Mouse (Mus musculus) heart, embryonic 11.5 days (tissue): ENCODE results near the gene Prcd. TPM values are rescaled to one million over a fixed set of nuclear protein-coding genes. Genes with fewer than 3 reads are reported as not detected.

Experiments used
- ATAC-seq: fragments of 200-750 bp; cut with Nextera tagmentation; replicated peaks from 2 replicates; pipeline ENCODE4 v1.8.0; 2017; ENCODE audit warnings: moderate library complexity; ENCODE audit not compliant: insufficient number of reproducible peaks, low FRiP score, low TSS enrichment
- H3K27ac ChIP-seq: fragments of 300-500 bp; sonication (generic); 2 replicates; pipeline ENCODE4 v1.5.1; 2014; ENCODE audit warnings: mild to moderate bottlenecking, low read depth, low read length
- H3K27me3 ChIP-seq: fragments of 300-500 bp; sonication (generic); 2 replicates; pipeline ENCODE4 v1.6.1; 2014; ENCODE audit warnings: mild to moderate bottlenecking, low read length, mixed read lengths; ENCODE audit not compliant: control insufficient read depth, insufficient read depth
- H3K36me3 ChIP-seq: fragments of 300-500 bp; sonication (generic); 2 replicates; pipeline ENCODE4 v1.6.1; 2014; ENCODE audit warnings: mild to moderate bottlenecking, low read length, moderate library complexity, mixed read lengths; ENCODE audit not compliant: control insufficient read depth, insufficient read depth
- H3K4me1 ChIP-seq: fragments of 300-500 bp; sonication (generic); 2 replicates; pipeline ENCODE4 v1.6.1; 2014; ENCODE audit warnings: low read length; ENCODE audit not compliant: control insufficient read depth, insufficient read depth
- H3K4me2 ChIP-seq: fragments of 300-500 bp; sonication (generic); 2 replicates; pipeline ENCODE4 v1.6.1; 2014; ENCODE audit warnings: mild to moderate bottlenecking, moderate library complexity
- H3K4me3 ChIP-seq: fragments of 300-500 bp; sonication (generic); 2 replicates; pipeline ENCODE4 v1.5.1; 2014; ENCODE audit warnings: low read depth, low read length
- H3K9ac ChIP-seq: fragments of 300-500 bp; sonication (generic); 2 replicates; pipeline ENCODE4 v1.6.1; 2014; ENCODE audit warnings: mild to moderate bottlenecking, low read depth, low read length, moderate library complexity
- H3K9me3 ChIP-seq: fragments of 300-500 bp; sonication (generic); replicated peaks from 2 replicates; pipeline ENCODE4 v1.6.1; 2016; ENCODE audit warnings: low read length; ENCODE audit not compliant: control insufficient read depth
- WGBS: fragments of 180-500 bp; shearing (Covaris S2); extraction: QIAGEN DNeasy Blood & Tissue Kit; methylation state at CpG from one replicate; pipeline ENCODE4 v1.1.7; 2014; ENCODE audit not compliant: insufficient replicate concordance; 5-methylcytosine and 5-hydroxymethylcytosine counted together
- polyA plus RNA-seq: library from polyadenylated mRNA; unstranded; fragments of >200 nt; fragmentation: Nextera tagmentation; extraction: Ambion mirVana; gene quantifications from 2 replicates; pipeline ENCODE4 v1.2.1, GENCODE M21; 2014

Prcd gene
- polyA plus RNA-seq, 1 experiment from 2014 or later, result 0.92 TPM

DNA sequence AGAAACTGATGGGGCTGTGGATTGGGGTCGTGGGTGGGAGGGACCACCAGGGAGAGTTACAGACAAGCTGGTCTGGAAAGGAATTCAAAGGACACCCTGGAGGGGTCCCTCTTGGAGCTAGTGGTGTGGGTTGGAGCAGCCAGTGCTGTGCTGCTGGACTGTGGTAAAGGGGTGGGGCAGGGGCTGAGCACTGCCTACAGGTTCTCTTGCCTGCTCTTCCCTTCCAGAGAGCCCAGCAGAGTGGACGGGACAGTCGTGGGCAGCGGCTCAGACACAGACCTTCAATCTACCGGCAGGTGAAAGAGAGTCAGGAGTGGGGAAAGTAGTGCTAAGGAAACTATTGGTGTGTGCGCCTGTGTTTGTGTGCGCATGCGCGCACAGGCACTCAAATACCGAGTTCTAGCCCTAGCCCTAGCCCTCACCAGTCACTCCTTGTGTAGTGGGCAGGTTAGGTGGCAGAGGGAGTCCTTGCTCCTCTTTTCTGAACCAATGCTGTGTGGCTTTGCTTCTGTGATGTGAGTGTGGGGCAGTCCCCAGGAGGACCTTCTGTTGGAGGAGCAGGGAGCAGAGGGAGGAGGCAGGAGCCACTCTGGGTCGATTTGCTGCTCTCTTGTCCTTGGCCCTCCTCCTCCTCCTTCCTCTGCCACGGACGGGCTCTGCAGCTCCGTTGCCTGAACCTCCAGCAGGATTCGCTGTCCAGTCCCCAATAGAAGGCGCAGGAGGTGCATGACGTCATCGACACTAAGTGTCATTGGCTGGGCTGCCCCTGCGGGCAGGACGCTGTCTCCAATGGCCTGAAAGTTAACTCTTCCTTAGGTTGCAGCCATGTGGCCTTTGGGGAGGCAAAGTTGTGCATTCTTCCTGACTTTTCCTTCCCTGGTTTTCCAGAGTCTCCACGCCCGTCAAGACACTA lies 4.2 kb downstream of the Prcd start:
- Histone ChIP-seq H3K4me2 (peak overlapping the region; percentile 69), H3K9me3 (no peaks in the 10 kb centered on the region)

GRCm38 (mm10) chr11:116658238-116658637 lies 4.9 kb downstream of the Prcd start:
- no peaks in the 10 kb centered on the region for H3K9me3 ChIP-seq
- ATAC-seq, result no peak
- no peaks in the 10 kb centered on the region for H3K36me3 ChIP-seq
- WGBS, result 68% methylated on average over 10 of the region's 10 CpGs
- H3K4me2 ChIP-seq, result no peak overlapping the region; the same call in 1 of the 2 replicates
- H3K9ac ChIP-seq, result peak overlapping the region; percentile 16; the same call in 1 of the 2 replicates
- H3K4me1 ChIP-seq, result peaks cover 52% of the 10 kb centered on the region
- no peak overlapping the region for H3K4me3 ChIP-seq
- H3K27ac ChIP-seq, result peak overlapping the region; percentile 64
- peaks cover 28% of the 10 kb centered on the region for H3K27me3 ChIP-seq

More for the DNA sequence above, 4.2 kb downstream of the Prcd start:
- WGBS, result 9% methylated on average over 22 of the region's 22 CpGs
- Histone ChIP-seq H3K9ac (peak overlapping the region; percentile 75), H3K4me3 (peak overlapping the region; percentile 42), H3K27me3 (peaks cover 32% of the 10 kb centered on the region), H3K36me3 (no peaks in the 10 kb centered on the region), H3K27ac (peak overlapping the region; percentile 88), H3K4me1 (peaks cover 47% of the 10 kb centered on the region)
- peak; percentile 87 for ATAC-seq

DNA sequence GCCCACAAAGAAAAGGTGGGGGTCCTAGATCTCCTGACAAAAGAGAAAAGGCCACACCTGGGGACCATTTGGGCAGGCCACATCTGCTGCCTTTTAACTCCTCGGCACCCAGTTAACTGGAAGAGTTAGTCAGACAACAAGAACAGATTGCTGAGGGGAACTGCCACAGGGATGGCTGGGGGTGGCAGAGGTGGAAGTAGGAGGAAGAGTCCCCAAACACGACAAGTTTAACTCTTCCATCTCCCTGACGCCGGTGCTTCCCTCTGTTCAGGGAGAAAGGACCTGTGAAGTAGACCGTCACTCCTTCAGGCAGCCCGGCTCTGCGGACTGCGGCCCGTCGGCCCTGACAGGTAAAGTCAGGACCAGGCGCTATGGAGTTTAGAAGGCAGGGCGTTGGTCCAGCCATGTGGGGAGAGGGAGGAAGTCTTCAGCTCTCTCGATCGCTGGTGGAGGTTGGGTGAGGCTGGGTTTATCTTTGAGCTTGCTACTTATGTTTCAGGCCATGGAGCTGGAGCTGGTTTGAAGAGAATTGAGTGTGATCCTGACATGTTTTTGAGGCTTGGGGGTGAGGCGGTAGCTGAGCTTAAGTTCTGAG lies 5.8 kb downstream of the Prcd start:
- H3K4me3 ChIP-seq, result no peak overlapping the region
- H3K9ac ChIP-seq, result no peak overlapping the region
- ATAC-seq, result no peak
- H3K4me2 ChIP-seq, result no peak overlapping the region
- H3K27me3 ChIP-seq, result peaks cover 20% of the 10 kb centered on the region
- no peaks in the 10 kb centered on the region for H3K36me3 ChIP-seq
- no peak overlapping the region for H3K27ac ChIP-seq
- peaks cover 50% of the 10 kb centered on the region for H3K4me1 ChIP-seq
- WGBS, result 73% methylated on average over 15 of the region's 15 CpGs
- no peaks in the 10 kb centered on the region for H3K9me3 ChIP-seq

DNA sequence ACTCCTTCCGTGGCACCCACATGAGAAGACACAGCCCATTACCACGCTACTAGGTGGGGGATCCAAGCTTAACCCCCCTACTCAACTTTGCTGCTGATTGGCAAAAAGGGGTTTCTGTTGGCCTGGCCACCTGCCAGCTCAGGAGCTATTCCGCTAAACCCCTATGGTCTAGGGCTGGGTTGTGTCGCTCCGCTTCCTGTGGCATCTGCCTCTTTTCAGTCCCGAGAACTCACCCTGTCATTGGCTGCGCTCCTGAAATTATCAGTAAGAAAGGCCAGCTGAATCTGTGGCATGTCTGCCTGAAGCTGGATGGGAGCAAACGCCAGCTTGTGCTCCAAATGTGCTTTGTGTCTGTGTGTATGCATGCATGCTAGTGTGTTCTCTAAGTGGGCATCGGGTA lies 6.8 kb downstream of the Prcd start:
- no peak overlapping the region for H3K27ac ChIP-seq
- no peak overlapping the region for H3K4me3 ChIP-seq
- H3K9me3 ChIP-seq, result no peaks in the 10 kb centered on the region
- no peak for ATAC-seq
- no peaks in the 10 kb centered on the region for H3K36me3 ChIP-seq
- no peak overlapping the region for H3K4me2 ChIP-seq
- WGBS, result 44% methylated on average over 9 of the region's 9 CpGs
- H3K9ac ChIP-seq, result no peak overlapping the region
- peaks cover 47% of the 10 kb centered on the region for H3K4me1 ChIP-seq
- peaks cover 10% of the 10 kb centered on the region; the same call in 1 of the 2 replicates for H3K27me3 ChIP-seq

- Histone ChIP-seq H3K9ac (no peak overlapping the region), H3K9me3 (no peaks in the 10 kb centered on the region), H3K4me2 (no peak overlapping the region; the same call in 1 of the 2 replicates), H3K27ac (no peak overlapping the region), H3K4me3 (no peak overlapping the region), H3K36me3 (no peaks in the 10 kb centered on the region), H3K27me3 (peaks cover 10% of the 10 kb centered on the region; the same call in 1 of the 2 replicates), H3K4me1 (peaks cover 50% of the 10 kb centered on the region)
- no peak for ATAC-seq
- WGBS, result 24% methylated on average over 13 of the region's 13 CpGs
Observed at GRCm38 (mm10) chr11:116661291-116661947, 8.1 kb downstream of the Prcd start.

GRCm38 (mm10) chr11:116661948-116662377 lies 8.6 kb downstream of the Prcd start:
- ATAC-seq, result no peak
- Histone ChIP-seq H3K27me3 (peaks cover 10% of the 10 kb centered on the region; the same call in 1 of the 2 replicates), H3K4me2 (no peak overlapping the region), H3K4me1 (peaks cover 46% of the 10 kb centered on the region), H3K9me3 (no peaks in the 10 kb centered on the region), H3K4me3 (no peak overlapping the region), H3K9ac (no peak overlapping the region), H3K36me3 (no peaks in the 10 kb centered on the region), H3K27ac (no peak overlapping the region)
- WGBS, result 53% methylated on average over 8 of the region's 8 CpGs

DNA sequence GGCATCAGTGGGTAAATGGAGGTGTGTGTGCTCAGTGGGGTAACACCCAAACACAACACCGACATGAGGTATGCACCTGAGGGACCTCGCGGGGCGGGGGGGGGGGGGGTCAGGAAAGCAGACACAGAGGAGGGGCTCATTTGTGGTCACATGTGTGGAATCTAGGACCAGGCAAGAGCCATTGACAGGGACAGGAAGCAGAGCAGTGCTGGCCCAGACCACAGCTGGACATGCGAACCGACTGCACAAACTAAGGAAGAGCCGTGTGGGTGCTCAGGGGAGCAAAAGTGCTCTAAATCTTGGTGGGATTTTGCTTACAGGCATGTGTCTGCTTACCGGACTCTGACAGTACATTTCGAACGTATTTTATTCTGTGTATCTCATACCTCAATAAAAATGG lies 12.0 kb downstream of the Prcd start:
- Histone ChIP-seq H3K4me1 (peaks cover 40% of the 10 kb centered on the region), H3K9ac (no peak overlapping the region), H3K4me3 (no peak overlapping the region), H3K4me2 (no peak overlapping the region), H3K9me3 (no peaks in the 10 kb centered on the region), H3K27ac (no peak overlapping the region), H3K27me3 (peaks cover 8% of the 10 kb centered on the region; the same call in 1 of the 2 replicates), H3K36me3 (no peaks in the 10 kb centered on the region)
- no peak for ATAC-seq
- WGBS, result 62% methylated on average over 10 of the region's 10 CpGs

- Histone ChIP-seq H3K9me3 (no peaks in the 10 kb centered on the region), H3K36me3 (no peaks in the 10 kb centered on the region), H3K27me3 (peaks cover 8% of the 10 kb centered on the region; the same call in 1 of the 2 replicates), H3K9ac (no peak overlapping the region), H3K4me2 (no peak overlapping the region), H3K27ac (no peak overlapping the region), H3K4me1 (peaks cover 35% of the 10 kb centered on the region), H3K4me3 (no peak overlapping the region)
- no peak for ATAC-seq
- WGBS, result 57% methylated on average over 9 of the region's 9 CpGs
Observed at GRCm38 (mm10) chr11:116666566-116666965, 13.2 kb downstream of the Prcd start.
